Mouse (Mus musculus) macrophage (primary cell): ENCODE measurements around the gene 1700109H08Rik. TPM values are rescaled to one million over a fixed set of nuclear protein-coding genes. Genes with fewer than 3 reads are reported as not detected.

Experiments
- H3K27ac ChIP-seq: fragments of 350-480 bp; formaldehyde crosslinking; 2 replicates; pipeline ENCODE4 v1.9.0; 2021
- H3K36me3 ChIP-seq: fragments of 350-480 bp; formaldehyde crosslinking; 2 replicates; pipeline ENCODE4 v1.9.0; 2021; ENCODE audit errors: inconsistent target
- H3K4me3 ChIP-seq: fragments of 350-480 bp; formaldehyde crosslinking; 2 replicates; pipeline ENCODE4 v1.9.0; 2021; ENCODE audit errors: inconsistent target
- H3K79me2 ChIP-seq: fragments of 350-480 bp; formaldehyde crosslinking; 2 replicates; pipeline ENCODE4 v1.9.0; 2021; ENCODE audit errors: inconsistent target
- WGBS: methylation state at CpG from one replicate; pipeline ENCODE4 v1.1.7; 2026; ENCODE audit warnings: inconsistent platforms; ENCODE audit not compliant: missing documents; 5-methylcytosine and 5-hydroxymethylcytosine counted together
- polyA plus RNA-seq: library from polyadenylated mRNA; stranded (reverse); fragments of 250-400 nt; gene quantifications from 3 replicates; pipeline ENCODE4 v1.2.4, GENCODE M21; 2018; ENCODE audit warnings: inconsistent platforms

The 1700109H08Rik gene
- polyA plus RNA-seq, 1 experiment from 2014 or later: 0.49 TPM

- peaks cover 39% of the 10 kb centered on the region for H3K36me3 ChIP-seq
Measured at GRCm38 (mm10) chr5:3631512-3632271, 60.3 kb downstream of the 1700109H08Rik start.

GRCm38 (mm10) chr5:3632285-3632684, 60.9 kb downstream of the 1700109H08Rik start:
- no peak overlapping the region for H3K4me3 ChIP-seq
- H3K79me2 ChIP-seq: no peaks in the 10 kb centered on the region
- peaks cover 38% of the 10 kb centered on the region for H3K36me3 ChIP-seq
- H3K27ac ChIP-seq: no peak overlapping the region
- 94% methylated on average over 5 of the region's 5 CpGs for WGBS

More at GRCm38 (mm10) chr5:3631512-3632271, 60.3 kb downstream of the 1700109H08Rik start:
- Histone ChIP-seq H3K4me3 (no peak overlapping the region), H3K79me2 (no peaks in the 10 kb centered on the region), H3K27ac (no peak overlapping the region)
- 95% methylated on average over 16 of the region's 16 CpGs for WGBS

GRCm38 (mm10) chr5:3633315-3633714, 61.9 kb downstream of the 1700109H08Rik start:
- Histone ChIP-seq H3K79me2 (no peaks in the 10 kb centered on the region), H3K36me3 (peaks cover 34% of the 10 kb centered on the region), H3K27ac (no peak overlapping the region), H3K4me3 (no peak overlapping the region)
- 92% methylated on average over 13 of the region's 13 CpGs for WGBS

GRCm38 (mm10) chr5:3633951-3634350, 62.6 kb downstream of the 1700109H08Rik start:
- H3K36me3 ChIP-seq: peaks cover 34% of the 10 kb centered on the region
- H3K27ac ChIP-seq: no peak overlapping the region
- H3K79me2 ChIP-seq: no peaks in the 10 kb centered on the region
- no peak overlapping the region for H3K4me3 ChIP-seq
- WGBS: 88% methylated on average over 4 of the region's 4 CpGs

Other genes with a start within 250 kb of the 1700109H08Rik start
- gene Cdk6, start 230.1 kb upstream of the 1700109H08Rik start, polyA plus RNA-seq: 15.0 to 53.3 TPM (median 24.2 TPM) in 3 replicates
- gene Fam133b, start 27.7 kb upstream of the 1700109H08Rik start, polyA plus RNA-seq: 22.8 to 33.0 TPM (median 24.7 TPM) in 3 replicates
- 7.6 to 13.0 TPM (median 8.2 TPM) in 3 replicates for gene Pex1, start 24.5 kb downstream of the 1700109H08Rik start, polyA plus RNA-seq
- 4.5 to 7.5 TPM (median 5.3 TPM) in 3 replicates for gene Rbm48, start 25.0 kb downstream of the 1700109H08Rik start, polyA plus RNA-seq
- not detected in 3 replicates for gene Tmbim7, start 79.6 kb downstream of the 1700109H08Rik start, polyA plus RNA-seq
- 60.5 to 147 TPM (median 87.0 TPM) in 3 replicates for gene Gatad1, start 85.6 kb downstream of the 1700109H08Rik start, polyA plus RNA-seq
- 17.7 to 21.4 TPM (median 18.4 TPM) in 3 replicates for gene Ankib1, start 231.4 kb downstream of the 1700109H08Rik start, polyA plus RNA-seq
- 11.6 to 22.2 TPM (median 16.3 TPM) in 3 replicates for gene Krit1, start 231.6 kb downstream of the 1700109H08Rik start, polyA plus RNA-seq